Mouse (Mus musculus) myocyte (in vitro differentiated cells): Measurements from ENCODE around the gene Ptprb. TPM values are rescaled to one million over a fixed set of nuclear protein-coding genes. Genes with fewer than 3 reads are reported as not detected.

Experiments used
- H3K27me3 ChIP-seq: one replicate; pipeline ENCODE4 v1.6.1; 2011; ENCODE audit not compliant: control insufficient read depth, insufficient read depth, insufficient read length
- H3K36me3 ChIP-seq: one replicate; pipeline ENCODE4 v1.6.1; 2011; ENCODE audit not compliant: control insufficient read depth, insufficient read depth
- H3K4me2 ChIP-seq: one replicate; pipeline ENCODE4 v1.6.1; 2011; ENCODE audit warnings: low read depth, control low read depth
- H3K4me3 ChIP-seq: one replicate; pipeline ENCODE4 v1.5.1; 2011; ENCODE audit warnings: mild to moderate bottlenecking, control low read depth, moderate library complexity
- H3K79me2 ChIP-seq: one replicate; pipeline ENCODE4 v1.6.1; 2011; ENCODE audit not compliant: control insufficient read depth, insufficient read depth
- H3ac ChIP-seq: one replicate; pipeline ENCODE4 v1.6.1; 2011; ENCODE audit not compliant: control insufficient read depth, insufficient read length
- CEBPB ChIP-seq: IDR thresholded peaks from 2 replicates; pipeline ENCODE4 v1.6.1; 2011; ENCODE audit warnings: mild to moderate bottlenecking, moderate library complexity; ENCODE audit not compliant: poor library complexity, insufficient read depth, severe bottlenecking
- E2F4 ChIP-seq: IDR thresholded peaks from one replicate; pipeline ENCODE4 v1.6.1; 2011; ENCODE audit warnings: mild to moderate bottlenecking, control low read depth, moderate library complexity; ENCODE audit not compliant: insufficient read depth
- MAX ChIP-seq: IDR thresholded peaks from one replicate; pipeline ENCODE4 v1.6.1; 2011; ENCODE audit warnings: low read depth, mild to moderate bottlenecking, control low read depth
- MYOD1 ChIP-seq, 3 experiments: IDR thresholded peaks; one replicate each; pipeline ENCODE4 v1.6.1; 2011; ENCODE audit warnings: control low read depth in 2 of 3, low read depth in 2 of 3, mild to moderate bottlenecking in 2 of 3, moderate library complexity in 1 of 3; ENCODE audit not compliant: insufficient read length in 2 of 3, control insufficient read depth in 1 of 3
- MYOG ChIP-seq, 3 experiments: IDR thresholded peaks; one replicate each; pipeline ENCODE4 v1.6.1; 2011; ENCODE audit warnings: control low read depth in 2 of 3, low read depth in 2 of 3, mild to moderate bottlenecking in 2 of 3; ENCODE audit not compliant: insufficient read length in 2 of 3, control insufficient read depth in 1 of 3, insufficient read depth in 1 of 3
- POLR2A ChIP-seq: IDR thresholded peaks from one replicate; pipeline ENCODE4 v1.6.1; 2011; ENCODE audit warnings: low read depth, mild to moderate bottlenecking, control low read depth, moderate library complexity; ENCODE audit not compliant: insufficient read length
- POLR2AphosphoS2 ChIP-seq: IDR thresholded peaks from one replicate; pipeline ENCODE4 v1.6.1; 2011; ENCODE audit warnings: low read depth, control low read depth; ENCODE audit not compliant: insufficient read length
- REST ChIP-seq: IDR thresholded peaks from one replicate; pipeline ENCODE4 v1.6.1; 2011; ENCODE audit warnings: mild to moderate bottlenecking, control low read depth, moderate library complexity; ENCODE audit not compliant: insufficient read depth, insufficient read length
- SRF ChIP-seq: IDR thresholded peaks from one replicate; pipeline ENCODE4 v1.6.1; 2011; ENCODE audit warnings: low read depth; ENCODE audit not compliant: control insufficient read depth, insufficient read length
- TCF12 ChIP-seq: IDR thresholded peaks from one replicate; pipeline ENCODE4 v1.6.1; 2011; ENCODE audit warnings: mild to moderate bottlenecking, control low read depth; ENCODE audit not compliant: poor library complexity, insufficient read depth, severe bottlenecking
- TCF3 ChIP-seq: IDR thresholded peaks from one replicate; pipeline ENCODE4 v1.6.1; 2011; ENCODE audit warnings: low read depth, control low read depth; ENCODE audit not compliant: insufficient read length
- USF1 ChIP-seq: IDR thresholded peaks from one replicate; pipeline ENCODE4 v1.6.1; 2011; ENCODE audit warnings: low read depth, mild to moderate bottlenecking, control low read depth, moderate library complexity
- polyA plus RNA-seq: library from polyadenylated mRNA; unstranded; fragments of >200 nt; fragmentation: generic; extraction: Trizol; gene quantifications from one replicate; pipeline ENCODE4 v1.2.1, GENCODE M21; 2012; ENCODE audit warnings: missing spikeins

Gene Ptprb
- polyA plus RNA-seq, 1 experiment: 0.01 TPM

DNA sequence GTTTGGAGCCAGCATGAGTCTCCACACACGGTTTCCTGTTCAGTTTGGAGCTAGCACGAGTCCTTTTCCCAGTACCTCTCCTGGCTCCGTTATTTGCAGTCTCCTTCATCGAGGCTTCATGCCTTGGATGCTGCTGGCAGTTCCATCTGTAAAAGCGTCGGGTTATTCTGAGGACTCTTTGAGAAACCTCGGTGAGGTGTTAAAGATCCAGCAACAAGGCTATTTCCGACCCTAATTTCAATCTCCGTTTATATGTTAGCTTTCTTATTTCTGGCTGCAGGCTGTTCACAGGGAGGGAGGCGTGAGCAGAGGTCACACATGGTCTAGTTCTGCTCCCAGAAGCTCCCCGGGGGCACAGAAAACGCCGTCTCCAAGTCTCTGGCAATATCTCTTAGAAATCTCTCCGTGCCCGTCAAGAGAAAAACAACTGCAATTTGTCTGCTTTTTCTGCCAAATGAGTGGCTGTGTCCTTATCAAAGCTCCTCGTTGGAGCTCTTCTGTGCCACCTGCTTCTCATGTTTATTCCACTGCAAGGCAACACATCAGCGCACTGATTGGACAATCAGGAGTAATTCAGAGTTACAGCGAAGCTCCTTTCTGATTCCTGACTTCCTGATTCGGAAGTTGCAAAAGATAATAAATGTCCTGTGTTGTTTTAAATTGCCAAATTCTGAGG lies 132.5 kb downstream of the Ptprb start:
- Histone ChIP-seq H3ac (no peak overlapping the region), H3K4me2 (no peak overlapping the region), H3K4me3 (no peak overlapping the region), H3K36me3 (no peaks in the 10 kb centered on the region), H3K79me2 (no peaks in the 10 kb centered on the region), H3K27me3 (no peaks in the 10 kb centered on the region)
- TF ChIP-seq POLR2AphosphoS2: no peak
- no peak for TF ChIP-seq USF1
- no peak for TF ChIP-seq E2F4
- TF ChIP-seq REST: no peak
- no peak for TF ChIP-seq TCF3
- TF ChIP-seq CEBPB: no peak
- no peak for TF ChIP-seq MYOD1 (IDR thresholded peaks at IDR 0.05; ENCODE audit: control insufficient read depth in 1 of 3, insufficient read length in 2 of 3, low read depth in 2 of 3)
- no peak for TF ChIP-seq MYOG (IDR thresholded peaks at IDR 0.05; ENCODE audit: control insufficient read depth in 1 of 3, insufficient read depth in 1 of 3, insufficient read length in 2 of 3, low read depth in 2 of 3)
- no peak for TF ChIP-seq TCF12
- no peak for TF ChIP-seq SRF
- no peak for TF ChIP-seq POLR2A
- no peak for TF ChIP-seq MAX

DNA sequence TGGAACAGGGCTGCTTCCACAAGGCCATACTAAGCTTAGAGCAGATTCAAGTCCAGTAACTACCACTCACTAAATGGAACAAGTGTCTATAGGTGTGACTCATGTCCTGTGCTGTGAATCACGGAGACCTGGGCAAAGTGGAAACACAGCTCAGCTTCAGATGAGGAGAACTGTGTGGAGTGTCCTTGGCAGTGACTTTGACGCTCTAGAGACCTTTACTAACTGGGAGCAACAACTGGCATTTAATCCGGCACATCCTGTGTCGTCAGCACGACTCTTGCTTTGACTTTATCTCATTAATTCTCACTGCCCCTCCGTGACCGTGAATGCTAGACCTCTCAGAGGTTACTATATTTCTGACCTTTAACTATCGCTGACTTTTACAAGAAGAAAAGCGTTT lies 135.5 kb downstream of the Ptprb start:
- TF ChIP-seq POLR2AphosphoS2 (no peak), USF1 (no peak), MAX (no peak), E2F4 (no peak), MYOG (IDR thresholded peaks at IDR 0.05; ENCODE audit: control insufficient read depth in 1 of 3, insufficient read depth in 1 of 3, insufficient read length in 2 of 3, low read depth in 2 of 3) (no peak), TCF12 (no peak), POLR2A (no peak), REST (no peak), CEBPB (no peak), MYOD1 (IDR thresholded peaks at IDR 0.05; ENCODE audit: control insufficient read depth in 1 of 3, insufficient read length in 2 of 3, low read depth in 2 of 3) (no peak), TCF3 (no peak)
- H3K4me3 ChIP-seq: no peak overlapping the region
- H3K4me2 ChIP-seq: no peak overlapping the region
- H3K27me3 ChIP-seq: no peaks in the 10 kb centered on the region
- no peaks in the 10 kb centered on the region for H3K36me3 ChIP-seq
- H3ac ChIP-seq: no peak overlapping the region
- no peaks in the 10 kb centered on the region for H3K79me2 ChIP-seq

DNA sequence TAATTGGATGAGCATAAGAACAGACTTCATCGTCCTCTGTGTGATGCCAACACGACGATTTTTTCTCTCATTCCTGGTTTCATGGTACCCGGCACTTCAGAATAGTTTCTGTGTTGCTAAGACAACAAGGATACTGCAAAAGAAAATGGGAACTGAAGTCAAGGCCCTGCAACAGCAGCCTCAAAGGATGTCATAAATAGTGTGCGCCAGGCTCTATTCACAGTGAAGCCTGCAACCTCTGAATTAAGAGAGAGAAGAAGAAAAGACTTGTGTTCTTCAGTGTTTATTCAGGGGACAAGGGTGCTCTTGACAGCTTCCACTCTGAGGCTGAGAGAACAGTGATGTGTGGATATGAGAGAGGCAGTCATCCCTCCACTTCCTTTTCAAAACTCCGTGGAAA lies 140.8 kb downstream of the Ptprb start:
- TF ChIP-seq MYOD1 (IDR thresholded peaks at IDR 0.05; ENCODE audit: control insufficient read depth in 1 of 3, insufficient read length in 2 of 3, low read depth in 2 of 3) (no peak), MYOG (IDR thresholded peaks at IDR 0.05; ENCODE audit: control insufficient read depth in 1 of 3, insufficient read depth in 1 of 3, insufficient read length in 2 of 3, low read depth in 2 of 3) (no peak), REST (no peak), CEBPB (no peak), USF1 (no peak), POLR2A (no peak), SRF (no peak)
- Histone ChIP-seq H3K36me3 (no peaks in the 10 kb centered on the region), H3ac (no peak overlapping the region), H3K4me3 (no peak overlapping the region), H3K4me2 (no peak overlapping the region), H3K27me3 (no peaks in the 10 kb centered on the region), H3K79me2 (no peaks in the 10 kb centered on the region)

DNA sequence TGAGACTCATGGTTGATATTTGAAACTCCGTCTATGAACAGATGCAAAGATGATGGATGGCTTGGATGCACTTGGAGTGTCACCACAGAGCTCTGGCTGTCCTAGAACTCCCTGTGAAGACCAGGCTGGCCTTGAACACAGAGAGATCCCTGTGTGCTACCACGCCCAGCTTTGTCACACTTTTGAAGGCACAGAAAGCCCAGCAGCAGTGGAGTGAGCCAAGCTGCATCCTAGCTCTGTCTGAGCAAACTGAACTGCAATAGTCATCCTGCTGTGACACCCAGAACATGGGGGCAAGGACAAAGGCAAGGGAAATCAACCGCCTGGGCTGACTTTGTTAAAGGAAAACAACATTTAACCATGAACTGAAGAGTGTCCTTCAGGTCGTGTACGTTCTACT lies 141.4 kb downstream of the Ptprb start:
- no peaks in the 10 kb centered on the region for H3K36me3 ChIP-seq
- no peaks in the 10 kb centered on the region for H3K79me2 ChIP-seq
- TF ChIP-seq E2F4 (no peak), MYOD1 (IDR thresholded peaks at IDR 0.05; ENCODE audit: control insufficient read depth in 1 of 3, insufficient read length in 2 of 3, low read depth in 2 of 3) (no peak), MYOG (IDR thresholded peaks at IDR 0.05; ENCODE audit: control insufficient read depth in 1 of 3, insufficient read depth in 1 of 3, insufficient read length in 2 of 3, low read depth in 2 of 3) (no peak), REST (no peak), SRF (no peak), POLR2A (no peak), POLR2AphosphoS2 (no peak), USF1 (no peak), MAX (no peak), CEBPB (no peak), TCF3 (no peak), TCF12 (no peak)
- H3K4me2 ChIP-seq: no peak overlapping the region
- no peak overlapping the region for H3K4me3 ChIP-seq
- H3K27me3 ChIP-seq: no peaks in the 10 kb centered on the region
- no peak overlapping the region for H3ac ChIP-seq
